In genomic region chr9:78480706-78481358, GRCm38 (mm10) we compare ENCODE assay signal across 8 mouse cellular contexts. TPM values are rescaled to one million over a fixed set of nuclear protein-coding genes. Genes with fewer than 3 reads are reported as not detected.
A peak's percentile ranks its signal among the peaks of the same experiment; 100 is the strongest.
DNase-seq lines count a peak whose midpoint lies in the region; ATAC-seq and TF ChIP-seq lines count a peak whose summit lies in the region.

No protein-coding gene starts in this region.

- under 1% methylated on average over 46 of the region's 46 CpGs for WGBS in forebrain, embryonic 10.5 days
- WGBS in heart, embryonic 15.5 days: 0% methylated on average over 46 of the region's 46 CpGs
- under 1% methylated on average over 46 of the region's 46 CpGs for WGBS in liver, embryonic 16.5 days (ENCODE audit: insufficient replicate concordance)
- under 1% methylated on average over 46 of the region's 46 CpGs for WGBS in neural tube, embryonic 12.5 days
- WGBS in stomach, postnatal 0 days: under 1% methylated on average over 44 of the region's 46 CpGs

- peak overlapping the region; percentile 85 for H3K4me3 ChIP-seq in C2C12 (ENCODE audit: insufficient read depth, poor library complexity, severe bottlenecking)
- peak overlapping the region; percentile 99 for H3K4me3 ChIP-seq in forebrain, embryonic 10.5 days
- peak overlapping the region; percentile 90 for H3K4me3 ChIP-seq in heart, embryonic 15.5 days
- peak overlapping the region; percentile 95 for H3K4me3 ChIP-seq in liver, embryonic 16.5 days (ENCODE audit: low read depth, low read length)
- H3K4me3 ChIP-seq in neural tube, embryonic 12.5 days: peak overlapping the region; percentile 98
- peak overlapping the region; percentile 97 for H3K4me3 ChIP-seq in stomach, postnatal 0 days (ENCODE audit: low read depth, low read length)

- no peak for TF ChIP-seq EP300 in stomach, postnatal 0 days (optimal IDR thresholded peaks at IDR 0.05)

- 0 out of 2 replicates have a peak, but pooled peaks have one; percentile 14 for TF ChIP-seq POLR2A in brain, embryonic 14.5 days (IDR thresholded peaks at IDR 0.05; ENCODE audit: borderline replicate concordance, extremely low read depth, insufficient read depth, insufficient read length, poor library complexity, severe bottlenecking)

- peak overlapping the region; percentile 99 for H3K27ac ChIP-seq in forebrain, embryonic 10.5 days
- peak overlapping the region; percentile 99 for H3K27ac ChIP-seq in heart, embryonic 15.5 days
- H3K27ac ChIP-seq in liver, embryonic 16.5 days (ENCODE audit: low read length): peak overlapping the region; percentile 97
- H3K27ac ChIP-seq in neural tube, embryonic 12.5 days: peak overlapping the region; percentile 92
- H3K27ac ChIP-seq in stomach, postnatal 0 days (replicated peaks): peak overlapping the region; percentile 99

- H3K27me3 ChIP-seq in C2C12 (ENCODE audit: control insufficient read depth, insufficient read depth, insufficient read length): no peaks in the 10 kb centered on the region
- no peaks in the 10 kb centered on the region for H3K27me3 ChIP-seq in forebrain, embryonic 10.5 days (ENCODE audit: poor library complexity, severe bottlenecking)
- H3K27me3 ChIP-seq in heart, embryonic 15.5 days: no peaks in the 10 kb centered on the region
- no peaks in the 10 kb centered on the region for H3K27me3 ChIP-seq in liver, embryonic 16.5 days (ENCODE audit: control insufficient read depth, insufficient read depth, low read depth, low read length)
- H3K27me3 ChIP-seq in neural tube, embryonic 12.5 days (replicated peaks): no peaks in the 10 kb centered on the region
- no peaks in the 10 kb centered on the region for H3K27me3 ChIP-seq in stomach, postnatal 0 days (ENCODE audit: control insufficient read depth, insufficient read depth, low read length)

- TF ChIP-seq CTCF in C2C12 (IDR thresholded peaks at IDR 0.05; ENCODE audit: control insufficient read depth, insufficient read depth, insufficient read length): no peak
- 0 out of 2 replicates have a peak, but pooled peaks have one; percentile 1 for TF ChIP-seq CTCF in brain, embryonic 14.5 days (IDR thresholded peaks at IDR 0.05; ENCODE audit: borderline replicate concordance, extremely low read depth, insufficient read depth, insufficient read length)
- no peak for TF ChIP-seq CTCF in stomach, postnatal 0 days (IDR thresholded peaks at IDR 0.05; ENCODE audit: low read depth)

- peak overlapping the region; percentile 97 for H3ac ChIP-seq in C2C12 (ENCODE audit: control insufficient read depth, insufficient read length, low read depth)

- DNase-seq in brain, embryonic 14.5 days (ENCODE audit: low read depth): peak; percentile 80
- peak; percentile 81 for DNase-seq in forebrain, embryonic 10.5 days (ENCODE audit: extremely low spot score, low spot score)
- DNase-seq in kidney, postnatal 25 days: peak; percentile 89 to 93
- DNase-seq in stomach, postnatal 0 days (ENCODE audit: low spot score): peak; percentile 89

- peaks cover 38% of the 10 kb centered on the region for H3K79me2 ChIP-seq in C2C12 (ENCODE audit: control insufficient read depth, insufficient read depth)

- peak; percentile 12 for ATAC-seq in heart, embryonic 15.5 days (replicated peaks; ENCODE audit: insufficient number of reproducible peaks, insufficient read depth, low FRiP score, low read depth)
- peak; percentile 33 for ATAC-seq in liver, embryonic 16.5 days (ENCODE audit: low read depth)
- peak; percentile 42 for ATAC-seq in neural tube, embryonic 12.5 days (ENCODE audit: low FRiP score, low read depth)
- ATAC-seq in stomach, postnatal 0 days (ENCODE audit: low FRiP score, low TSS enrichment): peak; percentile 72

- H3K9me3 ChIP-seq in forebrain, embryonic 10.5 days: no peaks in the 10 kb centered on the region
- H3K9me3 ChIP-seq in heart, embryonic 15.5 days (replicated peaks): no peaks in the 10 kb centered on the region
- H3K9me3 ChIP-seq in liver, embryonic 16.5 days (replicated peaks; ENCODE audit: control insufficient read depth, low read length): no peaks in the 10 kb centered on the region
- H3K9me3 ChIP-seq in neural tube, embryonic 12.5 days: no peaks in the 10 kb centered on the region
- no peaks in the 10 kb centered on the region for H3K9me3 ChIP-seq in stomach, postnatal 0 days (ENCODE audit: control insufficient read depth, low read length)

- H3K4me1 ChIP-seq in forebrain, embryonic 10.5 days: peaks cover 39% of the 10 kb centered on the region
- peaks cover 20% of the 10 kb centered on the region for H3K4me1 ChIP-seq in heart, embryonic 15.5 days (replicated peaks)
- peaks cover 12% of the 10 kb centered on the region for H3K4me1 ChIP-seq in liver, embryonic 16.5 days (ENCODE audit: control insufficient read depth, low read depth, low read length)
- peaks cover 12% of the 10 kb centered on the region for H3K4me1 ChIP-seq in neural tube, embryonic 12.5 days
- no peaks in the 10 kb centered on the region for H3K4me1 ChIP-seq in stomach, postnatal 0 days (replicated peaks; ENCODE audit: control insufficient read depth, insufficient read depth)

- H3K79me3 ChIP-seq in C2C12 (ENCODE audit: low read depth): peaks cover 31% of the 10 kb centered on the region

- H3K9ac ChIP-seq in heart, embryonic 15.5 days: peak overlapping the region; percentile 99
- peak overlapping the region; percentile 97 for H3K9ac ChIP-seq in liver, embryonic 16.5 days (ENCODE audit: low read depth, low read length)
- H3K9ac ChIP-seq in neural tube, embryonic 12.5 days: peak overlapping the region; percentile 99
- H3K9ac ChIP-seq in stomach, postnatal 0 days (ENCODE audit: low read length): peak overlapping the region; percentile 100

- peak overlapping the region; percentile 67 for H3K4me2 ChIP-seq in heart, embryonic 15.5 days
- H3K4me2 ChIP-seq in liver, embryonic 16.5 days (ENCODE audit: low read depth, low read length): peak overlapping the region; percentile 94
- H3K4me2 ChIP-seq in neural tube, embryonic 12.5 days (replicated peaks): peak overlapping the region; percentile 69
- peak overlapping the region; percentile 60 for H3K4me2 ChIP-seq in stomach, postnatal 0 days (replicated peaks; ENCODE audit: low read depth)

- H3K36me3 ChIP-seq in C2C12 (ENCODE audit: control insufficient read depth, insufficient read depth): peaks cover 44% of the 10 kb centered on the region
- peaks cover 51% of the 10 kb centered on the region for H3K36me3 ChIP-seq in forebrain, embryonic 10.5 days (replicated peaks)
- peaks cover 34% of the 10 kb centered on the region for H3K36me3 ChIP-seq in heart, embryonic 15.5 days
- peaks cover 30% of the 10 kb centered on the region for H3K36me3 ChIP-seq in liver, embryonic 16.5 days (ENCODE audit: control insufficient read depth, insufficient read depth)
- peaks cover 29% of the 10 kb centered on the region for H3K36me3 ChIP-seq in neural tube, embryonic 12.5 days
- peaks cover 19% of the 10 kb centered on the region; the same call in 1 of the 2 replicates for H3K36me3 ChIP-seq in stomach, postnatal 0 days (ENCODE audit: control insufficient read depth, insufficient read depth, low read length)

TF ChIP-seq in C2C12, 6 proteins besides CTCF, POLR2A, EP300 and RAD21 (continues in another document):
- TF ChIP-seq MYOG (IDR thresholded peaks at IDR 0.05; ENCODE audit: control insufficient read depth, extremely low read depth, insufficient read length) (no peak), CEBPB (IDR thresholded peaks at IDR 0.05; ENCODE audit: low read depth) (no peak), MAX (IDR thresholded peaks at IDR 0.05) (no peak), FOSL1 (IDR thresholded peaks at IDR 0.05; ENCODE audit: insufficient read depth, low read length, poor library complexity, severe bottlenecking) (no peak), USF1 (IDR thresholded peaks at IDR 0.05; ENCODE audit: low read depth) (no peak)

RNA-seq across cellular contexts. Expression of gene Eef1a1, which starts 8.1 kb away (rescaled TPM):
- 7,691 TPM for polyA plus RNA-seq in C2C12 (2012; fragmentation: generic; extraction: Trizol)
- polyA plus RNA-seq in brain, embryonic 14.5 days (2012; rRNA removed): 6,510 and 8,462 TPM in 2 replicates
- 3,994 and 4,016 TPM in 2 replicates for polyA plus RNA-seq in forebrain, embryonic 10.5 days (2016; fragmentation: Nextera tagmentation; extraction: Ambion mirVana)
- 2,802 and 3,192 TPM in 2 replicates for polyA plus RNA-seq in heart, embryonic 15.5 days (2015; fragmentation: Nextera tagmentation; extraction: Ambion mirVana)
- polyA plus RNA-seq in liver, embryonic 16.5 days (2015; fragmentation: Nextera tagmentation; extraction: Ambion mirVana): 1,873 and 1,994 TPM in 2 replicates
- polyA plus RNA-seq in neural tube, embryonic 12.5 days (2016; fragmentation: Nextera tagmentation; extraction: Ambion mirVana): 3,212 and 3,225 TPM in 2 replicates
- polyA plus RNA-seq in stomach, postnatal 0 days (2015; fragmentation: Nextera tagmentation; extraction: Ambion mirVana): 2,673 and 2,818 TPM in 2 replicates

RNA-seq across cellular contexts. Expression of gene Gm17324, which starts 32.2 kb away (rescaled TPM):
- not detected for polyA plus RNA-seq in C2C12 (2012; fragmentation: generic; extraction: Trizol)
- 0.40 and 0.55 TPM in 2 replicates for polyA plus RNA-seq in brain, embryonic 14.5 days (2012; rRNA removed)
- 0.58 and 0.88 TPM in 2 replicates for polyA plus RNA-seq in forebrain, embryonic 10.5 days (2016; fragmentation: Nextera tagmentation; extraction: Ambion mirVana)
- 0.43 and 0.67 TPM in 2 replicates for polyA plus RNA-seq in heart, embryonic 15.5 days (2015; fragmentation: Nextera tagmentation; extraction: Ambion mirVana)
- 0.24 and 0.42 TPM in 2 replicates for polyA plus RNA-seq in liver, embryonic 16.5 days (2015; fragmentation: Nextera tagmentation; extraction: Ambion mirVana)
- polyA plus RNA-seq in neural tube, embryonic 12.5 days (2016; fragmentation: Nextera tagmentation; extraction: Ambion mirVana): 0.78 and 1.2 TPM in 2 replicates
- polyA plus RNA-seq in stomach, postnatal 0 days (2015; fragmentation: Nextera tagmentation; extraction: Ambion mirVana): 0.72 and 1.1 TPM in 2 replicates

RNA-seq across cellular contexts. Expression of gene Mto1, which starts 32.8 kb away (rescaled TPM):
- 11.2 TPM for polyA plus RNA-seq in C2C12 (2012; fragmentation: generic; extraction: Trizol)
- polyA plus RNA-seq in brain, embryonic 14.5 days (2012; rRNA removed): 23.8 and 25.0 TPM in 2 replicates
- polyA plus RNA-seq in forebrain, embryonic 10.5 days (2016; fragmentation: Nextera tagmentation; extraction: Ambion mirVana): 23.5 and 26.1 TPM in 2 replicates
- polyA plus RNA-seq in heart, embryonic 15.5 days (2015; fragmentation: Nextera tagmentation; extraction: Ambion mirVana): 26.2 and 27.7 TPM in 2 replicates
- polyA plus RNA-seq in liver, embryonic 16.5 days (2015; fragmentation: Nextera tagmentation; extraction: Ambion mirVana): 16.9 and 17.9 TPM in 2 replicates
- 25.6 and 26.5 TPM in 2 replicates for polyA plus RNA-seq in neural tube, embryonic 12.5 days (2016; fragmentation: Nextera tagmentation; extraction: Ambion mirVana)
- polyA plus RNA-seq in stomach, postnatal 0 days (2015; fragmentation: Nextera tagmentation; extraction: Ambion mirVana): 11.7 and 12.1 TPM in 2 replicates

RNA-seq across cellular contexts. Expression of gene Cgas, which starts 37.8 kb away (rescaled TPM):
- 1.8 TPM for polyA plus RNA-seq in C2C12 (2012; fragmentation: generic; extraction: Trizol)
- polyA plus RNA-seq in brain, embryonic 14.5 days (2012; rRNA removed): 0.67 and 0.97 TPM in 2 replicates
- polyA plus RNA-seq in forebrain, embryonic 10.5 days (2016; fragmentation: Nextera tagmentation; extraction: Ambion mirVana): 0.27 and 0.32 TPM in 2 replicates
- polyA plus RNA-seq in heart, embryonic 15.5 days (2015; fragmentation: Nextera tagmentation; extraction: Ambion mirVana): 0.97 and 1.4 TPM in 2 replicates
- 0.67 and 0.84 TPM in 2 replicates for polyA plus RNA-seq in liver, embryonic 16.5 days (2015; fragmentation: Nextera tagmentation; extraction: Ambion mirVana)
- 0.73 and 1.3 TPM in 2 replicates for polyA plus RNA-seq in neural tube, embryonic 12.5 days (2016; fragmentation: Nextera tagmentation; extraction: Ambion mirVana)
- 1.4 and 1.6 TPM in 2 replicates for polyA plus RNA-seq in stomach, postnatal 0 days (2015; fragmentation: Nextera tagmentation; extraction: Ambion mirVana)

Comparison
In these comparisons a context has a peak if more than half of its experiments do, and no peak if none do; other contexts are left out.
1. Peak in every context shown above with its lines: DNase-seq, ATAC-seq, H3K4me3 ChIP-seq and H3K27ac ChIP-seq.
2. ATAC-seq: peak in every context shown above with its lines; median percentile 72 in stomach, postnatal 0 days; 42 in neural tube, embryonic 12.5 days; 33 in liver, embryonic 16.5 days; 12 in heart, embryonic 15.5 days.